Mouse (Mus musculus): Measurements from ENCODE around the gene 6030452D12Rik. TPM values are rescaled to one million over a fixed set of nuclear protein-coding genes. Genes with fewer than 3 reads are reported as not detected.

6030452D12Rik gene
- total and polyA plus RNA-seq, 2 experiments from 2014 or later: not detected

- Histone ChIP-seq H3K4me3 (ENCODE audit: low read length) (no peak overlapping the region), H3K27ac (no peak overlapping the region), H3K4me1 (ENCODE audit: insufficient read depth, low read length) (0 out of 2 replicates have a peak, but pooled peaks cover 1% of the 10 kb centered on the region), H3K36me3 (ENCODE audit: insufficient read depth, low read length) (no peaks in the 10 kb centered on the region), H3K4me2 (ENCODE audit: low read depth, low read length) (no peak overlapping the region), H3K9me3 (ENCODE audit: low read length) (no peaks in the 10 kb centered on the region), H3K27me3 (ENCODE audit: insufficient read depth, low read length) (no peaks in the 10 kb centered on the region; the same call in 1 of the 2 replicates), H3K9ac (replicated peaks; ENCODE audit: low read length) (no peak overlapping the region)
- ATAC-seq (no peak), DNase-seq (ENCODE audit: low spot score) (no peak)
- TF ChIP-seq CTCF (IDR thresholded peaks at IDR 0.05; ENCODE audit: low read depth): no peak
- WGBS: 72% methylated on average over 2 of the region's 2 CpGs
Observed at GRCm38 (mm10) chr8:106516581-106516980, 16.3 kb downstream of the 6030452D12Rik start.

- H3K4me1 ChIP-seq (ENCODE audit: insufficient read depth, low read length): no peaks in the 10 kb centered on the region
- no peak overlapping the region for H3K27ac ChIP-seq
- 48% methylated on average over 3 of the region's 3 CpGs for WGBS
- no peak for ATAC-seq
- H3K36me3 ChIP-seq (ENCODE audit: insufficient read depth, low read length): no peaks in the 10 kb centered on the region
- no peak for DNase-seq (ENCODE audit: low spot score)
- no peak overlapping the region for H3K4me3 ChIP-seq (ENCODE audit: low read length)
- H3K9me3 ChIP-seq (ENCODE audit: low read length): no peaks in the 10 kb centered on the region
- no peaks in the 10 kb centered on the region for H3K27me3 ChIP-seq (ENCODE audit: insufficient read depth, low read length)
- TF ChIP-seq CTCF (IDR thresholded peaks at IDR 0.05; ENCODE audit: low read depth): no peak
- H3K9ac ChIP-seq (replicated peaks; ENCODE audit: low read length): no peak overlapping the region
- H3K4me2 ChIP-seq (ENCODE audit: low read depth, low read length): no peak overlapping the region
Observed at GRCm38 (mm10) chr8:106518763-106519162, 18.4 kb downstream of the 6030452D12Rik start.

- Histone ChIP-seq H3K9ac (replicated peaks; ENCODE audit: low read length) (no peak overlapping the region), H3K4me1 (ENCODE audit: insufficient read depth, low read length) (no peaks in the 10 kb centered on the region), H3K36me3 (ENCODE audit: insufficient read depth, low read length) (no peaks in the 10 kb centered on the region), H3K4me3 (ENCODE audit: low read length) (no peak overlapping the region), H3K27me3 (ENCODE audit: insufficient read depth, low read length) (no peaks in the 10 kb centered on the region), H3K4me2 (ENCODE audit: low read depth, low read length) (no peak overlapping the region), H3K27ac (no peak overlapping the region), H3K9me3 (ENCODE audit: low read length) (no peaks in the 10 kb centered on the region)
- no peak for TF ChIP-seq CTCF (IDR thresholded peaks at IDR 0.05; ENCODE audit: low read depth)
- ATAC-seq (no peak), DNase-seq (ENCODE audit: low spot score) (no peak)
- 90% methylated on average over 7 of the region's 7 CpGs for WGBS
Observed at GRCm38 (mm10) chr8:106520578-106520977, 20.3 kb downstream of the 6030452D12Rik start.

- H3K4me1 ChIP-seq (ENCODE audit: insufficient read depth, low read length): no peaks in the 10 kb centered on the region
- ATAC-seq: no peak
- 71% methylated on average over 9 of the region's 9 CpGs for WGBS
- H3K4me3 ChIP-seq (ENCODE audit: low read length): no peak overlapping the region
- peak; percentile 13 for DNase-seq (ENCODE audit: low spot score)
- H3K27ac ChIP-seq: no peak overlapping the region
- no peaks in the 10 kb centered on the region for H3K36me3 ChIP-seq (ENCODE audit: insufficient read depth, low read length)
- no peaks in the 10 kb centered on the region for H3K9me3 ChIP-seq (ENCODE audit: low read length)
- no peak for TF ChIP-seq CTCF (IDR thresholded peaks at IDR 0.05; ENCODE audit: low read depth)
- H3K27me3 ChIP-seq (ENCODE audit: insufficient read depth, low read length): no peaks in the 10 kb centered on the region
- no peak overlapping the region for H3K4me2 ChIP-seq (ENCODE audit: low read depth, low read length)
- no peak overlapping the region for H3K9ac ChIP-seq (replicated peaks; ENCODE audit: low read length)
Observed at GRCm38 (mm10) chr8:106521845-106522244, 21.5 kb downstream of the 6030452D12Rik start.

GRCm38 (mm10) chr8:106526725-106527124, 26.4 kb downstream of the 6030452D12Rik start:
- Histone ChIP-seq H3K36me3 (ENCODE audit: insufficient read depth, low read length) (no peaks in the 10 kb centered on the region), H3K9ac (replicated peaks; ENCODE audit: low read length) (no peak overlapping the region), H3K4me2 (ENCODE audit: low read depth, low read length) (no peak overlapping the region), H3K4me3 (ENCODE audit: low read length) (no peak overlapping the region), H3K9me3 (ENCODE audit: low read length) (no peaks in the 10 kb centered on the region), H3K27me3 (ENCODE audit: insufficient read depth, low read length) (no peaks in the 10 kb centered on the region), H3K27ac (no peak overlapping the region), H3K4me1 (ENCODE audit: insufficient read depth, low read length) (no peaks in the 10 kb centered on the region)
- 54% methylated on average over 6 of the region's 6 CpGs for WGBS
- DNase-seq (ENCODE audit: low spot score) (no peak), ATAC-seq (no peak)
- TF ChIP-seq CTCF (IDR thresholded peaks at IDR 0.05; ENCODE audit: low read depth): no peak

- no peak for ATAC-seq
- no peak overlapping the region for H3K9ac ChIP-seq (replicated peaks; ENCODE audit: low read length)
- no peaks in the 10 kb centered on the region for H3K27me3 ChIP-seq (ENCODE audit: insufficient read depth, low read length)
- H3K36me3 ChIP-seq (ENCODE audit: insufficient read depth, low read length): no peaks in the 10 kb centered on the region
- H3K4me1 ChIP-seq (ENCODE audit: insufficient read depth, low read length): no peaks in the 10 kb centered on the region
- H3K9me3 ChIP-seq (ENCODE audit: low read length): no peaks in the 10 kb centered on the region
- 87% methylated on average over 9 of the region's 9 CpGs for WGBS
- peak; percentile 64 for TF ChIP-seq CTCF (IDR thresholded peaks at IDR 0.05; ENCODE audit: low read depth)
- no peak for DNase-seq (ENCODE audit: low spot score)
- H3K4me3 ChIP-seq (ENCODE audit: low read length): no peak overlapping the region
- no peak overlapping the region for H3K4me2 ChIP-seq (ENCODE audit: low read depth, low read length)
- H3K27ac ChIP-seq: no peak overlapping the region
Observed at GRCm38 (mm10) chr8:106527241-106528036, 27.1 kb downstream of the 6030452D12Rik start.

GRCm38 (mm10) chr8:106528596-106529249, 28.4 kb downstream of the 6030452D12Rik start:
- Histone ChIP-seq H3K27ac (no peak overlapping the region), H3K9me3 (ENCODE audit: low read length) (no peaks in the 10 kb centered on the region), H3K4me1 (ENCODE audit: insufficient read depth, low read length) (no peaks in the 10 kb centered on the region), H3K4me2 (ENCODE audit: low read depth, low read length) (no peak overlapping the region), H3K9ac (replicated peaks; ENCODE audit: low read length) (no peak overlapping the region), H3K4me3 (ENCODE audit: low read length) (no peak overlapping the region), H3K27me3 (ENCODE audit: insufficient read depth, low read length) (no peaks in the 10 kb centered on the region), H3K36me3 (ENCODE audit: insufficient read depth, low read length) (no peaks in the 10 kb centered on the region)
- no peak for ATAC-seq
- TF ChIP-seq CTCF (IDR thresholded peaks at IDR 0.05; ENCODE audit: low read depth): no peak
- 87% methylated on average over 9 of the region's 9 CpGs for WGBS
- no peak for DNase-seq (ENCODE audit: low spot score)
